8 mouse cellular contexts compared by ENCODE assay signal in genomic region chr5:77309051-77309906, GRCm38 (mm10). TPM values are rescaled to one million over a fixed set of nuclear protein-coding genes. Genes with fewer than 3 reads are reported as not detected.
A peak's percentile ranks its signal among the peaks of the same experiment; 100 is the strongest.
DNase-seq lines count a peak whose midpoint lies in the region; ATAC-seq lines count a peak whose summit lies in the region.

No protein-coding gene starts in this region.

- no peaks in the 10 kb centered on the region for H3K27me3 ChIP-seq in hindbrain, embryonic 14.5 days (ENCODE audit: control insufficient read depth, insufficient read depth, low read length)
- H3K27me3 ChIP-seq in liver, embryonic 12.5 days (replicated peaks) = no peaks in the 10 kb centered on the region
- H3K27me3 ChIP-seq in neural tube, embryonic 12.5 days (replicated peaks) = no peaks in the 10 kb centered on the region

- peak overlapping the region; percentile 79 for H3K9ac ChIP-seq in hindbrain, embryonic 14.5 days
- peak overlapping the region; percentile 83 for H3K9ac ChIP-seq in liver, embryonic 12.5 days
- peak overlapping the region; percentile 85 for H3K9ac ChIP-seq in neural tube, embryonic 12.5 days

- under 1% methylated on average over 76 of the region's 76 CpGs for WGBS in hindbrain, embryonic 14.5 days
- WGBS in liver, embryonic 12.5 days (ENCODE audit: insufficient replicate concordance) = under 1% methylated on average over 76 of the region's 76 CpGs
- WGBS in neural tube, embryonic 12.5 days = under 1% methylated on average over 76 of the region's 76 CpGs

- H3K4me3 ChIP-seq in hindbrain, embryonic 14.5 days (replicated peaks; ENCODE audit: low read length) = peak overlapping the region; percentile 73
- H3K4me3 ChIP-seq in liver, embryonic 12.5 days = peak overlapping the region; percentile 85
- H3K4me3 ChIP-seq in neural tube, embryonic 12.5 days = peak overlapping the region; percentile 90

- H3K36me3 ChIP-seq in hindbrain, embryonic 14.5 days (replicated peaks; ENCODE audit: control insufficient read depth, insufficient read depth) = peaks cover 41% of the 10 kb centered on the region
- peaks cover 52% of the 10 kb centered on the region for H3K36me3 ChIP-seq in liver, embryonic 12.5 days
- peaks cover 31% of the 10 kb centered on the region for H3K36me3 ChIP-seq in neural tube, embryonic 12.5 days

- peak; percentile 52 for DNase-seq in right cerebral cortex, postnatal 14 days
- no peak for DNase-seq in right cerebral cortex, postnatal 25 days
- DNase-seq in adrenal gland, postnatal 10 days = peak; percentile 47
- peak; percentile 38 for DNase-seq in hindbrain, embryonic 14.5 days (ENCODE audit: low spot score)
- DNase-seq in Muller cell, postnatal 12 days (ENCODE audit: inconsistent ontology term) = no peak

- peaks cover 24% of the 10 kb centered on the region for H3K4me1 ChIP-seq in hindbrain, embryonic 14.5 days (replicated peaks; ENCODE audit: control insufficient read depth, insufficient read depth, low read length)
- peaks cover 39% of the 10 kb centered on the region for H3K4me1 ChIP-seq in liver, embryonic 12.5 days
- peaks cover 24% of the 10 kb centered on the region for H3K4me1 ChIP-seq in neural tube, embryonic 12.5 days

- 0 out of 2 replicates have a peak, but pooled peaks have one; percentile 23 for ATAC-seq in erythroid progenitor cell, adult 5-6 weeks (replicated peaks; ENCODE audit: low FRiP score, poor library complexity, severe bottlenecking)
- ATAC-seq in hindbrain, embryonic 14.5 days (ENCODE audit: low FRiP score) = peak; percentile 22
- peak; percentile 17 for ATAC-seq in liver, embryonic 12.5 days
- peak; percentile 39 for ATAC-seq in neural tube, embryonic 12.5 days (ENCODE audit: low FRiP score, low read depth)

- peak overlapping the region; percentile 99 for H3K4me2 ChIP-seq in hindbrain, embryonic 14.5 days (replicated peaks)
- H3K4me2 ChIP-seq in liver, embryonic 12.5 days = peak overlapping the region; percentile 95
- H3K4me2 ChIP-seq in neural tube, embryonic 12.5 days (replicated peaks) = peak overlapping the region; percentile 98

- H3K9me3 ChIP-seq in hindbrain, embryonic 14.5 days (ENCODE audit: control insufficient read depth, low read length) = no peaks in the 10 kb centered on the region
- no peaks in the 10 kb centered on the region for H3K9me3 ChIP-seq in liver, embryonic 12.5 days (replicated peaks)
- no peaks in the 10 kb centered on the region for H3K9me3 ChIP-seq in neural tube, embryonic 12.5 days

- peak overlapping the region; percentile 96 for H3K27ac ChIP-seq in hindbrain, embryonic 14.5 days
- peak overlapping the region; percentile 90 for H3K27ac ChIP-seq in liver, embryonic 12.5 days
- no peak overlapping the region; the same call in 1 of the 2 replicates for H3K27ac ChIP-seq in neural tube, embryonic 12.5 days

RNA-seq across cellular contexts. Expression of gene Noa1, which starts 0.6 kb away (rescaled TPM):
- 10 to 100 TPM; 26.7 to 28.0 TPM for total RNA-seq in adrenal gland, postnatal 10 days (2021)
- 6.3 and 10.5 TPM in 2 replicates for total RNA-seq in erythroid progenitor cell, adult 5-6 weeks (2015; ENCODE audit: low replicate concordance)
- total RNA-seq in erythroid progenitor cell, adult 5-6 weeks (2017; ENCODE audit: low replicate concordance) = 11.6 and 28.2 TPM in 2 replicates
- 32.1 and 37.3 TPM in 2 replicates for polyA plus RNA-seq in hindbrain, embryonic 14.5 days (2014; fragmentation: Nextera tagmentation; extraction: Ambion mirVana)
- polyA plus RNA-seq in liver, embryonic 12.5 days (2016; fragmentation: Nextera tagmentation; extraction: Ambion mirVana) = 40.7 and 44.9 TPM in 2 replicates
- polyA plus RNA-seq in neural tube, embryonic 12.5 days (2016; fragmentation: Nextera tagmentation; extraction: Ambion mirVana) = 37.6 and 38.6 TPM in 2 replicates

RNA-seq across cellular contexts. Expression of gene Polr2b, which starts 0.7 kb away (rescaled TPM):
- 10 to 100 TPM; 52.2 to 55.9 TPM for total RNA-seq in adrenal gland, postnatal 10 days (2021)
- 43.6 and 62.5 TPM in 2 replicates for total RNA-seq in erythroid progenitor cell, adult 5-6 weeks (2015; ENCODE audit: low replicate concordance)
- total RNA-seq in erythroid progenitor cell, adult 5-6 weeks (2017; ENCODE audit: low replicate concordance) = 53.7 and 109 TPM in 2 replicates
- 57.5 and 67.8 TPM in 2 replicates for polyA plus RNA-seq in hindbrain, embryonic 14.5 days (2014; fragmentation: Nextera tagmentation; extraction: Ambion mirVana)
- 46.0 and 49.1 TPM in 2 replicates for polyA plus RNA-seq in liver, embryonic 12.5 days (2016; fragmentation: Nextera tagmentation; extraction: Ambion mirVana)
- polyA plus RNA-seq in neural tube, embryonic 12.5 days (2016; fragmentation: Nextera tagmentation; extraction: Ambion mirVana) = 83.5 and 89.9 TPM in 2 replicates

RNA-seq across cellular contexts. Expression of gene Rest, which starts 44.0 kb away (rescaled TPM):
- total RNA-seq in adrenal gland, postnatal 10 days (2021) = 10 to 100 TPM; 26.3 TPM
- total RNA-seq in erythroid progenitor cell, adult 5-6 weeks (2015; ENCODE audit: low replicate concordance) = 7.2 and 8.8 TPM in 2 replicates
- 11.2 and 13.4 TPM in 2 replicates for total RNA-seq in erythroid progenitor cell, adult 5-6 weeks (2017; ENCODE audit: low replicate concordance)
- 8.4 and 8.6 TPM in 2 replicates for polyA plus RNA-seq in hindbrain, embryonic 14.5 days (2014; fragmentation: Nextera tagmentation; extraction: Ambion mirVana)
- 12.3 and 12.9 TPM in 2 replicates for polyA plus RNA-seq in liver, embryonic 12.5 days (2016; fragmentation: Nextera tagmentation; extraction: Ambion mirVana)
- 18.9 and 20.6 TPM in 2 replicates for polyA plus RNA-seq in neural tube, embryonic 12.5 days (2016; fragmentation: Nextera tagmentation; extraction: Ambion mirVana)

Comparison
In these comparisons a context has a peak if more than half of its experiments do, and no peak if none do; other contexts are left out.
1. DNase-seq: peak in right cerebral cortex, postnatal 14 days (single experiment), adrenal gland, postnatal 10 days (single experiment) and hindbrain, embryonic 14.5 days (single experiment); none in right cerebral cortex, postnatal 25 days (single experiment) and Muller cell, postnatal 12 days (single experiment).
2. Peak in every context shown above with its lines, with median percentiles within 50 percentile points of each other: ATAC-seq, H3K4me2 ChIP-seq, H3K4me3 ChIP-seq and H3K9ac ChIP-seq.